Mouse (Mus musculus) 3134 (cell line): ENCODE data around the gene Trim11.
"Not testable (repeated sequence)": the region's sequence is repeated elsewhere in the genome, so short reads cannot be mapped to it uniquely, and the experiment has no call there.

Source experiments
- DNase-seq: peaks from one replicate; pipeline ENCODE4 v3.0.0-alpha.2; 2011; ENCODE audit warnings: low spot score; ENCODE audit not compliant: insufficient read length; ENCODE audit errors: extremely low read depth

The Trim11 gene

GRCm38 (mm10) chr11:58978027-58978705, at the start of gene Trim11:
Gene Trim11, plus strand, starts transcription at chr11:58978093.
- peak; percentile 78 for DNase-seq

GRCm38 (mm10) chr11:58929055-58929454, 48.8 kb upstream of the Trim11 start:
- DNase-seq: no peak

DNA sequence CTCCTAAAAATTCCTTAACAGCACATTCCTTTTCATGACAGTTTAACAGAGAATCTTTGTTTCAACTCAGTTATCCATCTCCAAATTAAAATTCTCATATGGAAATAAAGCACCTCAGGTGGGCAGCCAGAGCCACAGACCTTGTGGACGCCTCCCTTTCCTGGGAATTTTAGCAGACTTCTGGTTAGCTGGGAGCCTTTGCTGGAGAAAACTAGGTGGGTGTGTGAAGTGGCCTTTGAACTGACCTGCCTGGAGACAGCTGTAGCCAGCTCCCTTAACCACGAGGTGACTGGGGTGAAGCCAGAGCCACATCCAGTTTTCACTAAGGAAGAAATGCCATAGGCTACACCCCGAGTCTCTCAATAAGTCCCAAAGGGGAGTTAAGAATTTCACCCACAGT, 48.3 kb upstream of the Trim11 start:
- DNase-seq: no peak

DNA sequence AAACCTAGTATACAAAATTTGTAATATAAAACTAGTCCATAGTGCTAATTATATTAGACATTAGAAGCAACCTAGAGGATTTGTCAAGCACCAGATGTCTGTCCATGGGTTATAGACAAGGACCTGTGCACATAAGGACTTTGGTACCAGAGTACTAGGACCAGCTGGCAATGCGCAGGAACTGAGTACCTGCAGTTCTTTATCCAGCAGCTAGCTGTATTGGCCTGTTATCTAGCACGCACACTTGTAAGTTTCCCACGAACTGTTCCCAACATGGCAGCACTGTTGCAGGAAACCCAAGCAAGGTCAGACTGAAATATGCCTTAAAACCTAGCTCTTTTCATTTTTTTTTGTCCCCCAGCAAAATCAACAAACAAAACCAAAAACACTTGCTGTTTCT, 47.6 kb upstream of the Trim11 start:
- DNase-seq: no peak

DNA sequence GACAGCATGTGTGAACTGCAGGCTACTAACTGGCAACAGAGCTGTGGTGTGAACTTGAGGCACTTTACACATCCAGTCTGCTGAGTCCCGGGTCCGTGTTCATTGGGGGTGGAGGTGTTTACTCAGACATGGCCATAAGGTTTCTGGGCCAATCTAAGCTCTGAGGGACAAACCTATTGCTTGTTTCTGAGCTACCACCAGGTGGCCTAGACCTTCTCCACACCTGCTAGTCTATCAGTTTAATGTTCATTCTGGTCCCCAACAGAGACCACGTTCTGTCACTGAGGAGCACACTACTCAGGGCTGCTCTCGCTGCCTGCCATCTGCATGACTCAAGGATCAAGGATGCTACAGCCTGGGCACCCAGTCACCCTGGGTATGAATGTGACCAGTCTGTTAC, 46.3 kb upstream of the Trim11 start:
- no peak for DNase-seq

DNA sequence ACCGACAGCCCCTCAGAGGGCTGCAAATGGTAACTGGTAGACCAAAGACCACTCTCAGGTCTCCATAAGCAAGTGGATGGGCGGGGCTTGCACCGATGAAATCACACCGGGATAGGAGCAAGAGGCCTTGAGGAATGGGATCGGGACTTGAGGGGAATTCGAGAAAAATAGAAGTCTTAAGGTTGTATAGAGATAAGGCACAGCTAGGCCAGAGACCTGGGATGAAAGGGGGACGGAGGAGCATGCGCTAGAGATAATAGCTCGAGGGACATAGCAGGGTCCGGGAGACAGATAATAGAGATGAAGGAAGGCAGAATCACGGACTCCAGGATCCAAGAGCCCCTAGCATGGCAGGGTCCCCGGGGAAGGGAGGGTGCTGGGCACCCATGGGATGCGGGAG, 40.0 kb upstream of the Trim11 start:
- DNase-seq: no peak

DNA sequence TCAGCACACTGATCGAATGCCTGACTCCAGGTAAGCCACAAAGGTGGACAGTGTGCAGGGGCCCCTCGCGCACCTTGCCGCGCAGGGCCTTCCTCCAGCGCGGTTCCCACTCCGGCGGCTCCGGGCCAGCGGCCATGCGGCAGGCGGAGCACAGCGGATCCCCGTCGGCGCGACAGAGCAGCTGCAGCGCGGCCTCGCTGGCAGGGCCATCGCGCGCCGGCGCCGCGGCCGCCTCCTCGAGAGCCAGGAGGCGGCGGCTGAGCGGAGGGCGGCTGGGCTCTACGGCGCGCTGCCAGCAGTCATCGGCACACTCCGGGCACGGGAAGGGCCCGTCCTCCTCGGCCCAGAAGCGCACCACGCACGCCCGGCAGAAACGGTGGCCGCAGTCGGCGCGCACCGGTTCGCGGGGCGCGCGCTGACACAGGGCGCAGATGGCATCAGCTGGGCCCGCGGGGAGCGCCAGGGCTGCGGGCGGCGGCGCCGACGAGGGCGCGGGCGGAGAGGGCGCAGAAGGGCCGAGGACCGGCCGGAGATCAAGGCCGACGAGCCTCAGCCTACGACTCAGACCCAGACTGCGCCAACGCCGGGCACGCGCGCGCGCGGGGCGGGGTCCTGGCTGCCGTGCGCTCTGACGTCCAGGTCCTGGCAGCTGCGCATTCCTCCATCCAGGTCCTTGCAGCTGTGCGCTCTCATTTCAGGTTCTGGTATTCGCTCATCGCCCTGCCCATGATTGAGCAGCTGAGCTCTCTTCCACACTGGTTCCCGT, 39.4 kb upstream of the Trim11 start, which contains the start of gene Rnf187:
Rnf187 (minus strand) TSS at position 595 of the 766 bp plus-strand sequence.
- DNase-seq: peak; percentile 96

DNA sequence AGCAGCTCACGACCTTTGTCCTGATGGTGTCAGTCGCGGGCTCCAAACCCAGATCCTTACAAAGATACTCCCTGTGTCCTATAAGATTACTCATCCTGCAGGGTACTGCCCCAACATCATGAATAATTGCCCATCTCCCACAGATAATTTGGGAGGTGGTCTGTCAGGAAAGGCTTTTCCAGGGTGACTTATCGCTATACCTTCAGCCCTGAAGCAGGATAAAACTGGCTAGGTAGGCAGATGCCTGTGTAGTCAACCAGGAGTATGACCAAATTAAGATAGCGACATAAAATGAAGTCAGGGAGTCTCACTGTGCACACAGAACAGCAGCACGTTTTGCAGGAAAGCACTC, 38.8 kb upstream of the Trim11 start:
- DNase-seq: no peak

GRCm38 (mm10) chr11:58944136-58944535, 33.8 kb upstream of the Trim11 start:
- no peak for DNase-seq

GRCm38 (mm10) chr11:58947306-58947705, 30.6 kb upstream of the Trim11 start:
- no peak for DNase-seq

DNA sequence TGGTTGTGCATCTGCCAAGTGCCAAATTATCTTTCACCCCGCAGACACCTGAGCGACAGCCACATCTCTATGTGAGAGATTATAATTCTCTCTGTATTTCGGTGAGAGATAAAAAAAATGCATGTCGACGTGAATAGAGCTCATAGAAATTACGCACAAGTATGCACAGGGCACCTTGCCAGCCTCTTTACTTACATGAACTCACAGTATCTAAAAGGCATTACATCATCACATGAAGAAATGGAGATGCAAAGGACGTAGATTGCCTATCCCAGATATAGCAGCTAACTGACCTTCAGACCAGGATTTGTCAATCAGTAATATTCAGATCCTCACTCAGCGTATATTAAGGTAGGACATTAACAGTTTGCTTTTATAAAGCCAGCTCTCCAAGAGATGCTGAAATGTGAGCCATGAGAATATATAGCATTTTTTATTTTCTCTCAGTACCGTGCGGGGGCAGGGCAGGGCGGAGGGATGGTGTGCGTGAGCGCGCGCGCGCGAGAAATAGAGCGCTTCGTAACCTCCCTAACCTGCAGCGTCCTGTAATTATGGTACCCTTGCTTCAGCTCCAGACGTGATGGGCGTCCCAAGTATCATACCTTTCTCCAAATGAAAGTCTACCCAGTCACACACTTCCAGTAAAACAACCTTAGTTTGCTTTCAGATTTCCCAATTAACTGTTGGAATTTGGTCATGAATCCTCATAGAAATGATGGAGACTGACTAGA, 29.9 kb upstream of the Trim11 start:
- no peak for DNase-seq

DNA sequence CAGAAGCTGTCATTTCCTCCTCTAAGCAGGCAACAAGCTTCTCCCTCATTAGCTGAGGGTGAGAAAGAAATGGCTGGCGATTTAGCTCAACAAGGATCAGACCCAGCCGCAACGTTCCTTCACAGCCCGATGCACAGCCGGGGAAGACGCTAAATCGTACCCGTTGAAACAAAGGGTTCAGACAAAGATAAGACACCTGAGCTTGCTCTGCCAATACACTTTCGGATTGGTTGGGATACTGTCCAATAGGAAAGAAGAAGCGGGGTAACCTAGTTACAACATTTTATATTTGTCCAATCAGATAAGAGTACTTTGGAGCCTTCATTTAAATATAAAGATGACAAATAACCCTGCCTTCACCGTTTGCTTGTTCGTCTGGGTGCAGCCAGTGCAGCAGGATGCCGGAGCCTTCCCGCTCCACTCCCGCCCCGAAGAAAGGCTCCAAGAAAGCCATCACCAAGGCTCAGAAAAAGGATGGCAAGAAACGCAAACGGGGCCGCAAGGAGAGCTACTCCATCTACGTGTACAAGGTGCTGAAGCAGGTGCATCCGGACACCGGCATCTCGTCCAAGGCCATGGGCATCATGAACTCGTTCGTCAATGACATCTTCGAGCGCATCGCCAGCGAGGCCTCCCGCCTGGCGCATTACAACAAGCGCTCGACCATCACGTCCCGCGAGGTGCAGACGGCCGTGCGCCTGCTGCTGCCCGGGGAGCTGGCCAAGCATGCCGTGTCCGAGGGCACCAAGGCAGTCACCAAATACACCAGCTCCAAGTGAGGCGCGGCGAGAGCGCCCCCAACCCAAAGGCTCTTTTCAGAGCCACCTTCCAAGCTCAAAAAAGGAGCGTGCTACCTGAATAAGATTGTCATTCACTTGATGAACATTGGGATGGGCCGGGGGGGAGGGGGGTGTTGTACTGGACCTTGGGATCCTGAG, 29.1 kb upstream of the Trim11 start, which contains the start of gene Hist3h2ba:
Hist3h2ba (plus strand) TSS at position 379 of the 938 bp plus-strand sequence.
- no peak for DNase-seq

GRCm38 (mm10) chr11:58949480-58950431, 28.1 kb upstream of the Trim11 start:
- no peak for DNase-seq

DNA sequence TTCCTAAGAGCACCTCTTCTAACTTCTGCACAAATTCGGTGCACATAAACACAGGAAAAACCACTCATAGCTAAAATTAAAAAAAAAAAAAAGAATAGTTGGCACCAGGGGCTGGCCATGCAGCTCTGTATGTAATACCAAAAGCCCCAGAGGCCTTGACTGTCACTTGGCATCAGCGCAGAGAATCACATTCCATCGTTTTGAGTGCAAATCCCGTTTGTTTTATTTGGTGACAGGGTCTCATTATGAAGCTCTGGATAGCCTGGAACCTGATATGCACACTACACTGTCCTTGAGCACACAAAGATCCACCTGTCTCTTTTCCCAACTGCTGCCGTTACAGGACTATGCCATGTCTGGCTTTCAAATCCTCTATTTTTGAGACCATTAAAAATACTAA, 26.7 kb upstream of the Trim11 start:
- no peak for DNase-seq

- peak; percentile 73 for DNase-seq
These were observed 24.3 kb upstream of the Trim11 start for GRCm38 (mm10) chr11:58953351-58954169.

DNA sequence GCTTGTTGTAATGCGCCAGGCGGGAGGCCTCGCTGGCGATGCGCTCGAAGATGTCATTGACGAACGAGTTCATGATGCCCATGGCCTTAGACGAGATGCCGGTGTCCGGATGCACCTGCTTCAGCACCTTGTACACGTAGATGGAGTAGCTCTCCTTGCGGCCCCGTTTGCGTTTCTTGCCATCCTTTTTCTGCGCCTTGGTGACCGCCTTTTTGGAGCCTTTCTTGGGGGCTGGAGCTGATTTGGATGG, 23.8 kb upstream of the Trim11 start:
- not testable (repeated sequence) for DNase-seq

DNA sequence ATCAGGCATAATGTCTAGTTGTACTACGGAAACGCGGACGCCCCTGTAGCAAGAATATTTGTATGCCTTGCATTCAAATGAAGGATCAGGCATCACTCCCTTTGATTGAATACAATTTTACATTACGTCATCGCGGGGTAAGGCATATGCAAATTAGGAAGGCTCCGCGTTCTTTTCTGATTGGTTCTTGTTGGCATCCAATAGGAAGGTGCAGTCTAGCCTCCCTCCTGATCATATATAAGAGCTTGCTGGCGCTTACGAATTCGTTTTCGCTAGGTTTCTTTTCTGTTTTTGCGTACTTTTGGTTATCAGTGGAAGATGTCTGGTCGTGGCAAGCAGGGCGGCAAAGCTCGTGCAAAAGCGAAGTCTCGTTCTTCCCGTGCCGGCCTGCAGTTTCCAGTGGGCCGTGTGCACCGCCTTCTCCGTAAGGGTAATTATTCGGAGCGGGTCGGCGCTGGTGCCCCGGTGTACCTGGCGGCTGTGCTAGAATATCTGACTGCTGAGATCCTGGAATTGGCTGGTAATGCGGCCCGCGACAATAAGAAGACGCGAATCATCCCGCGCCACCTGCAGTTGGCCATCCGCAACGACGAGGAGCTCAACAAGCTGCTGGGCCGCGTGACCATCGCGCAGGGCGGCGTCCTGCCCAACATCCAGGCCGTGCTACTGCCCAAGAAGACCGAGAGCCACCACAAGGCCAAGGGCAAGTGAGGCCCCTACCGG, 23.3 kb upstream of the Trim11 start, which contains the start of the genes Hist3h2a and Trim17:
Hist3h2a (plus strand) TSS at position 266 of the 723 bp plus-strand sequence.
Trim17 (plus strand) TSS at position 266 of the 723 bp plus-strand sequence.
- peak; percentile 93 for DNase-seq
